Mouse (Mus musculus) brown adipose tissue, adult 24 weeks (tissue): ENCODE data around the gene Foxi3. TPM values are rescaled to one million over a fixed set of nuclear protein-coding genes. Genes with fewer than 3 reads are reported as not detected.

ENCODE experiments used
- H3K27ac ChIP-seq: fragments of 200-500 bp; replicated peaks from 2 replicates; pipeline ENCODE4 v1.5.1; 2012; ENCODE audit warnings: low read depth, mild to moderate bottlenecking, low read length
- H3K4me1 ChIP-seq: fragments of 200-500 bp; 2 replicates; pipeline ENCODE4 v1.6.1; 2012; ENCODE audit warnings: low read length, mixed read lengths; ENCODE audit not compliant: control insufficient read depth, insufficient read depth, insufficient read length
- H3K4me3 ChIP-seq: fragments of 200-500 bp; 2 replicates; pipeline ENCODE4 v1.5.1; 2012; ENCODE audit warnings: low read depth, mild to moderate bottlenecking, low read length, moderate library complexity; ENCODE audit not compliant: insufficient read depth
- polyA plus RNA-seq: library from polyadenylated mRNA; stranded (reverse); fragments of >200 nt; gene quantifications from 2 replicates; pipeline ENCODE4 v1.2.4, GENCODE M21; 2012; ENCODE audit not compliant: missing spikeins, insufficient read depth, insufficient read length

Gene Foxi3
- polyA plus RNA-seq, 1 experiment = not detected

GRCm38 (mm10) chr6:70964116-70964830 lies 7.9 kb downstream of the Foxi3 start:
- no peak overlapping the region for H3K27ac ChIP-seq
- H3K4me1 ChIP-seq = no peaks in the 10 kb centered on the region

GRCm38 (mm10) chr6:70965694-70966093 lies 9.4 kb downstream of the Foxi3 start:
- Histone ChIP-seq H3K4me1 (no peaks in the 10 kb centered on the region), H3K27ac (no peak overlapping the region), H3K4me3 (no peak overlapping the region)

More at GRCm38 (mm10) chr6:70964116-70964830, 7.9 kb downstream of the Foxi3 start:
- H3K4me3 ChIP-seq = no peak overlapping the region

GRCm38 (mm10) chr6:70967422-70967821 lies 11.1 kb downstream of the Foxi3 start:
- no peaks in the 10 kb centered on the region for H3K4me1 ChIP-seq
- H3K4me3 ChIP-seq = no peak overlapping the region
- H3K27ac ChIP-seq = no peak overlapping the region

- no peaks in the 10 kb centered on the region for H3K4me1 ChIP-seq
- H3K27ac ChIP-seq = no peak overlapping the region
These were observed 12.0 kb downstream of the Foxi3 start for GRCm38 (mm10) chr6:70968291-70968690.

GRCm38 (mm10) chr6:70973066-70973465 lies 16.7 kb downstream of the Foxi3 start:
- Histone ChIP-seq H3K27ac (no peak overlapping the region), H3K4me1 (no peaks in the 10 kb centered on the region), H3K4me3 (no peak overlapping the region)

More at GRCm38 (mm10) chr6:70968291-70968690, 12.0 kb downstream of the Foxi3 start:
- H3K4me3 ChIP-seq = no peak overlapping the region

GRCm38 (mm10) chr6:70981036-70981435 lies 24.7 kb downstream of the Foxi3 start:
- H3K4me3 ChIP-seq = no peak overlapping the region
- H3K27ac ChIP-seq = no peak overlapping the region
- H3K4me1 ChIP-seq = no peaks in the 10 kb centered on the region

GRCm38 (mm10) chr6:70982416-70982815 lies 26.1 kb downstream of the Foxi3 start:
- no peak overlapping the region for H3K27ac ChIP-seq
- no peaks in the 10 kb centered on the region for H3K4me1 ChIP-seq
- H3K4me3 ChIP-seq = no peak overlapping the region

GRCm38 (mm10) chr6:70986683-70987082 lies 30.4 kb downstream of the Foxi3 start:
- H3K27ac ChIP-seq = no peak overlapping the region
- no peaks in the 10 kb centered on the region for H3K4me1 ChIP-seq
- H3K4me3 ChIP-seq = no peak overlapping the region

- Histone ChIP-seq H3K4me3 (no peak overlapping the region), H3K4me1 (no peaks in the 10 kb centered on the region), H3K27ac (no peak overlapping the region)
These were observed 39.9 kb downstream of the Foxi3 start for GRCm38 (mm10) chr6:70996123-70996723.

GRCm38 (mm10) chr6:71002656-71003055 lies 46.3 kb downstream of the Foxi3 start:
- H3K4me3 ChIP-seq = no peak overlapping the region
- H3K27ac ChIP-seq = no peak overlapping the region
- no peaks in the 10 kb centered on the region for H3K4me1 ChIP-seq

- H3K4me1 ChIP-seq = no peaks in the 10 kb centered on the region
- H3K27ac ChIP-seq = no peak overlapping the region
- no peak overlapping the region for H3K4me3 ChIP-seq
These were observed 47.8 kb downstream of the Foxi3 start for GRCm38 (mm10) chr6:71004161-71004560.

Other genes starting within 250 kb of the Foxi3 start
- gene Rpia, start 164.3 kb upstream of the Foxi3 start, polyA plus RNA-seq = 18.1 and 42.6 TPM in 2 replicates
- 6.5 and 6.6 TPM in 2 replicates for gene Eif2ak3, start 112.0 kb upstream of the Foxi3 start, polyA plus RNA-seq
- not detected in 2 replicates for gene Tex37, start 37.6 kb upstream of the Foxi3 start, polyA plus RNA-seq
- 12.7 and 15.9 TPM in 2 replicates for gene Thnsl2, start 187.9 kb downstream of the Foxi3 start, polyA plus RNA-seq
- 2.1 and 12.9 TPM in 2 replicates for gene Fabp1, start 243.3 kb downstream of the Foxi3 start, polyA plus RNA-seq